Mouse (Mus musculus) mesoderm, embryonic 11.5 days (tissue): Measurements from ENCODE around the gene Klhl3.
A peak's percentile ranks its signal among the peaks of the same experiment; 100 is the strongest.

Experiments used
- DNase-seq: peaks from one replicate; pipeline ENCODE4 v3.0.0-alpha.2; 2012; ENCODE audit warnings: low read depth, low spot score

Gene Klhl3

DNA sequence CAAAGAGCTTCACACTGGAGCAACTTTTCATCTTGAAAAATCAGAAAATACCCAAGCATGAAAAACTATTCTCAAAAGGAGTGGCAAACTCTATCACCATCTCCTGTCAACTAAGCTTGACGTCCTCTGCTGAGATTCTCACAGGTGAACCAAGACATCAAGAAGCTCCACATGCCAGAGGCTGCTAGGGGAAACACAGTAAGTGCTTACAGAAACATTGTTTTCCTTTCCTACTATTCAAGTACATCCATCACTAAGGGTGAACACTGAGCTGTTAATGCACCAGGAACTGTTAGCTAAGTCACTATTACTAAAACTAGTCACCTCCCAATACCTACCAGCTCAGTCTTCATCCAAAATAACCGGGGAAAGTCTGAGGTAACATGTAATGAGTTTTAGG lies 11.6 kb upstream of the Klhl3 start:
- no peak for DNase-seq

DNA sequence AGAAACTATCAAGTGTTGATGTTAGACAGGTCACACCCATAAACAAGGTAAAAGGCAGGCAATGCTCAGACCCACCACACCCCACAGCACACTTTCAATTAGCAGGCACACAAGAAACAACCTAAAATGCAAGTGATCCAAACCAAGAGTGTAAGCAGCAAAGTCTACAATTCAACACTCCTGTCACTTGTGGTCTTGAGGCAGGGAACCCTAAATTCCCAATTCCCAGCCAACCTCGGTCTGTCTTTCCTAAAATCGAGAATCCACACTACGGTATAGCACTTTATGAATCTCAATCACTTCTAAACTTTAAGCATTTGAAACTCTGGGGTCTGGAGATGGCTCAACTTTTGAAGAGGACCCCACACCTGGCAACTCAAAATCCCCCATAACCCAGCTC lies 10.9 kb upstream of the Klhl3 start:
- no peak for DNase-seq

DNA sequence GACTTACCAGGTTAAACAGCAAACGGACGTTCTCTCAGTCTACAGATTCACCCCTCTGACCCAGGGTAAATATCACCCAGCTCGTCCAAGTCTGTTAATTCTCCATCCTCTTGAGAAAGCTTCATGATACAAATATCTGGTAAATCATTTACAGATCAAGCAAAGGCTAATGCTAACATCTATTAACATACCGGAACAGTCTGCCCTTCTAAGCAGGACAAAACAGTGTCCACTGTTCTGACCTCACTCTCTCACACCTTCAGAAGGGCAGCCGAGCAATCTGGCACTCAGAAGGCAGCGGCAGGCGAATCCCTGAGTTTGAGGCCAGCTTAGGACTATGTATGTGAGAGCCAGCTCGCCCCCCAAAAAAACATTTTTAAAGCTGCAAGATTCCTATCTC lies 10.0 kb upstream of the Klhl3 start:
- no peak for DNase-seq

DNA sequence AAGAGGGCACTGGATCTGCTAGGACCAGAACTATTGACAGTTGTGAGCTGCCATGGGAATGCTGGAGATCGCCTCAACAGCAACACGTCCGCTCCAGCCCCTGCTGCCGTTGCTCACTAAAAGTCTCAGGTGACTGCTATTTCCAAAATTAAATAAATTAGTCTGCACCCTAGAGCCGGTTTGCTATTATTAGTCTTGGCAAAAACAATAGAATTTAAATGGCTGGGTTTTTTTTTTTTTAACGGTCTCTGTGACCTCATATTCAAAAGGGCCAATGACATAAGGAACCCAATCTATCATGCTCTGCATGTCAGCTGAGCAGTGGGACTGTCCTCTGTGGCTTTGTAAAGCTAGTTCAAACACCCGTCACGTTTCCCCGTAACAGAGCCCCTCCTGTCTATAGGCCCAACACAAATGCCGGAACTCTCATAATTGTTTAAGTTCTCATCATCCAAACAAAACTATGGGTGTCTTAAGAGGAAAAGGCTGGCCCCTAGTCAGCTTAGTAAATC lies 9.4 kb upstream of the Klhl3 start:
- DNase-seq: no peak

DNA sequence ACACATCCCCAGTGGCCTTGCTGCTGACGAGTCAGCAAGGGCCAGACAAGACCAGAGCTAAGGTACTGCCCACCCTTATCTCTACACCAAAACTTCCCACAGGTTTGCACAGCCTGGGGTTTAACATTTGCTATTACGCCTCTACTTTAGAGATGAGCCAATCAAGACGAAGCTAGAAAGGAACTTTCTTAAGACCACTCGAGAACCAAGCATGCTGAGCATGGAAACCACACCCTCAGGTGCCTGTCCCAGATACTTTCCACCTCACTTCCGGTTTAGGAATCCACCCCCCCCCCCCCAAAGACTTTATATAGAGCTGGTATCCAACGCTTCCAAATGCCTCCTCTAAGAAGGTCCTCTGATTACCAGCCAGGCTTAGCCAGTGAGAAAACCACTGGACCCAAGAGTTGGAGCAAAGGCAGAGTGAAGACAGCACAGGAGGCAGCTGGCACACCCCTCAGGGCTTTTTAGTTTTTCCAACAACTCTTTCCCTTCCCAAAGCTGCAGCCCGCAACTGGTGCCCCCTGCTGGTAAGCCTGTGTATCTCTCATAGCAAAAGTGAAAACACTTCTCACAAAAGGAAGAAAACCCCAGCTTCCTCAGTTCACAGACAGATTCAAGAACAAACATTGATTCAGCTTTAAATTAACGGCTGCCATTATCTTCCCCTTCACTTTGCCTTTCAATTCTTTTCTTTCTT lies 4.1 kb upstream of the Klhl3 start:
- DNase-seq: peak; percentile 60

DNA sequence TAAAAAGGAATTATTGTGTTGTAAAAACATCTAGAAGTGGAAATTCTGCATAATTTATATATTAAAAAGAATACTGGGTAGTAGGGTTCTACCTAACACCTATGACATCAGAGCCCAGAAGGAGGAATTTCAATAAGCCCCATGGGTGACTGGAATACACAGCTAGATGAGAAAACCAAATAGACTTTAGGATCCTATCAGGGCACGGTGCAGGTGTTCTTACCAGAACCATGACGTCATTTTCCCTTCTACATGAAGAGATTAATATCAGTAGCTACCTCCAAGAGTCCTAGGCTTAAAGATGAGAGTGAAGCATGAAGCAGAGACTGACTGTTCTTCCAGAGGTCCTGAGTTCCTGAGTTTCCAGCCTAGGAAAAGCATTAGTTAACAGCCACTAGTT lies 3.4 kb upstream of the Klhl3 start:
- DNase-seq: no peak

DNA sequence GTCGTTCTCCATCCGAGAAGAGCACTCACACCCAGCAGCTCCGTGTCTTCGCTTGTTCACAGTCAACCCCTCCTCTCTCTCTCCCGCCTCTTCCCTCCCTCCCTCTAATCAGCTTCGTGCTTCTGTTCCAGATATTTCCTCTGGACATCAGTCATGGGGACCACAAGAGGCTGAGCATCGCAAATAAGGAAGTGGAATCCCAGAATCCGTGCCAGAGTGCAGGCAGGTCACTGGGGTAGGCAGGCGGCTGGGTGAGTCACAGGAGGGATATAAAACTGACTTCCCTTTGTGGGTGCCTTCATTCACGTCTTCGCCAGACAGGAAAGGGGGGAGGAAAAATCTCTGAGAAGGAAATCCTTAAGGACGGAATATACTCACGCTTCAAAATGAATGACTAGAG lies 1.8 kb upstream of the Klhl3 start:
- no peak for DNase-seq

DNA sequence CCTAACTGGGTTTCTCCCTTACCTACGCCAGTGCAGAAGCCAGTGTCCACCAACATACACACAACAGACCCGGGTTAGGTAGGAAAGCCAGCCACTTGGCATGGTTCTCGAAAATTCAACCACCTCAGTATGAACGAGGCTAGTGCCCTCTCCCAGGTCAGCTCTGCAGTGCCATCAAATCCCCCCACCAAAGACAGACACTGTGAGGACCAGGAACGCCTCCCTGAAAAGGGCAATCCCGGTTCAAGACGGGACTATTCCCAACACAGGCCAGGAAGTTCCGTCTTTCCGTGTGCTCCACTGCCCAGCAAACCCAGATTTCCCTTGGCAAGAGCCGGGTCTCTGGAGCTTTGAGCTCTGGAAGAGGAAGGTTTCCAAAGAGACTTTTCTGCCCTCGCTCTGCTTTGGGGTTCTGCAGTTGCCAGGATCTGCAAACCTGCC lies 771 bp downstream of the Klhl3 start:
- DNase-seq: no peak

DNA sequence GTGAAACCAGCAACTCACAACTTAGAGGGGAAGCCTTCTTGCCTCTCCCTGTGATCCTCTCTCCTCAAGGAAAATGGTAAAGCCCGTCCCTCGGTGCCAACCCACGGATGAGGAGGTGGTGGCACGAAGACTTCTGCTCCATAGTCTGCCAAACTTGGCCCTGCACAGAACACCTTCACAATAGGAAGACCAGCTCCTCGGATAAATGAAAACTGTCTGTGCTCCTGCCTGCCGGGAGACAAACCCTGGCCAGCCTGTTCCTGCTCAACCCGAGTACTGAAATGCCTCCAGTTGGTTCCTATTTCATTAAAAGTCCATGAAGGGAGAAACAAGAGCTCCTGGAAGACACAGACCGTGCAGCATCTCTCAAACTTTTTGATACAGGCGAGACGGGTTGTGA lies 1.2 kb downstream of the Klhl3 start:
- DNase-seq: no peak

DNA sequence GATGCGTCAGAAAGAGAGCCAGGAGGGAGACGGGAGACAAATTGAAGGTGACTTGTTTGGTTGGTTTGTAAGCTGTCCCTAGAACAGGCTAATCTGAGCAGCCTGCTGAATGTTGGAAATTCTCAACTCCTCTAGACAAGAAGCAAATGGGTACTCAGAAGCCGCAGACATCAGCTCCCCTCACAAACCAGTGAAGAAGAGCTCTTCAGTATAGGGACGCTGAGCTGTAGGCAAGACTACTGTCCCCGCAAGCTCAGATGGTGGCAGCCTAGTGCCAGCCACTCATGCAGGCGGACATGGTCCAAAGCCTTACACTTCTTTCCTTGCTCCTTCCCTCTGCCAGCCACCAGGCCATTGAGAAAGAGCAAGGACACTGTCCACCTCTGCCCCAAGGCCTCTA lies 2.1 kb downstream of the Klhl3 start:
- no peak for DNase-seq

DNA sequence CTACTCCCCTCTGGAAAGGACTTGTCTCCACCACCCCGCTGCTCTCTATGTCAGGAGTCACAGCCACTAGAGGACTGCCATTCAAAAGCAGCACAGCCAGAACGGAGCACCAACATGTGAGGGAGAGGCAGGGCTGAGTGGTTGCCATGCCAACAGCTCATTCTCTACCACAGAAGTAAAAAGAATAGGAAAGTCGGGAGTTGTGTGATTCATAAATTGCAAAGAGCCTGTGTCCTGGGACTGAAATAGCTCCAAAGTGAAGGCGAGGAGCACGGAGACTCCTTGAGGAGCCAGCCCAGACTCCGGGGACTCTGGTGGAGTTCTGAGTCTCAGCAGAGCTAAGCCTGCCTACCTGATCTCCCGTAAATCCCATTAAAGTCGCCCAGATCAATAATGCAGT lies 22.7 kb downstream of the Klhl3 start:
- DNase-seq: no peak

DNA sequence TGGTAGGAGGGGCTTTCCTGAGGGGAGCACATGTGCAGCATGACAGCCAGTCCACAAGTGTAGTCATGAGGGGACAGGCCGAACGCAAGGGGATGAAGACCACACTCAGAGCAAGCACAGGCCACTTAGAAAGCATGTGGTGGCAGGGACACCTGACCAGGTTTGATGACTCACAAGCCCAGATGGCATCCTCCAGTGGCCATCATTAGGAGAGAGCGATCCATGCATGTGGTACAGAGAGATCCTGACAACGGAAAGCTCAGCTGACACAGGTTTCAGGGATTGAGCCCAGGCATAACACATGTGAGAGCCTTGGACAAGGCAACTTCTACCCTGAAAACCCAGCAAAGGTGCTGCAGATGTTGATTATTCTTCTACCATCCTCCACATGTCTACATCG lies 29.0 kb downstream of the Klhl3 start:
- no peak for DNase-seq

DNA sequence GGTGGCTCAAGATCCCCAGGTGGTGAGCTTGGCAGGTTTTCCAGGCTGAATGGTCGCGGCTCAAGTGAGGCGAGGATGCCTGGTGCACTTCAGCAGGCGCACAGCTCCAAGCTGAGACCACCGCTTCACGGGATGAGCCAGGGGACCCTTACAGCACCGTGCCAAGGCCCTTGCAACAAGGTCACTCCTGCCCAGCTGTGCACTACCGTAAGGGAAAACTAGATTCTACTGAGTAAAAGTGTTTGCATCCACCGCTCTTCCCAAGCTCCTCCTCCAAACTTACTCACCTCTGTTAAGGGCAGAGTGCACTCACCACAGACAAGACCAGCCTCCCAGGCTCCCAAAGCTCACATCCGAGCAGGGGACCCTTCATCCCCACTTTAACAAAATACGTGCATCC lies 29.9 kb downstream of the Klhl3 start:
- DNase-seq: no peak

DNA sequence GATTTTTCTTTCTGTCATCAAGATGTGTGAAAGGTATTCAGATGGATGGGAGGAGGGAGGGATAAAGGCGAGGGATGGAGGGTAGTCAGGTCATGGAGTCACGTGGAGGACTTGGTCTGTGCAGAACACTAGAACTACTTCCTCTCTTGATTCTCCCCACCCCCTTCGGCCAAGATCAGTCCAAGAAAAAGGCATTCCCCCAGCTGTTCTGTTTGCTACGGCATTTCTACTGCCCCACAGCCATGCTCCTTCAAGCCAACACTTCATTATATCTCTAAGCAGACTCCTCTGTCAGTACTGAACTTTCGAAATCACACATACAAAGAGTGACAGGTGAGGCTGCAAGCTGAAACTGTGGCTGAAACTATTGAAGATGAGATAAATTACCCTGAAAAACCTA lies 30.3 kb downstream of the Klhl3 start:
- no peak for DNase-seq

DNA sequence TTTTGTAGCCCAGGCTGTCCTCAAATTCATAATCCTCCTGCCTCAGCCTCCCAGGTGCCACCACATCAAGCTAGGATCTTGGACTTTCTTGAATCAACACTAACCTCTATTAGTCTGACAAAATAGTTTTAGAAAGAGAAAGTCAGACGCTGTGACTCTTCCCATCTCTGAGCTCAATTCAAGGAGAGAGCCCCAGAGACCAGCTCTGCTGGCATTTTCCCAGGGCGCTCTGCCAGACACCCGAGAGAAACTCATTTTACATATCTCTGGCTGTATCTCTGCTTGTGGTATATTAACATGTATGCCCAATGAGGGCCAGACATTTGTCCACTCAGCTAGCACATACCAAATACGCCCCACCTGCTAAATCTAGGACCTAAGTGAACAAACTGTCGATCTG lies 35.0 kb downstream of the Klhl3 start:
- DNase-seq: no peak

DNA sequence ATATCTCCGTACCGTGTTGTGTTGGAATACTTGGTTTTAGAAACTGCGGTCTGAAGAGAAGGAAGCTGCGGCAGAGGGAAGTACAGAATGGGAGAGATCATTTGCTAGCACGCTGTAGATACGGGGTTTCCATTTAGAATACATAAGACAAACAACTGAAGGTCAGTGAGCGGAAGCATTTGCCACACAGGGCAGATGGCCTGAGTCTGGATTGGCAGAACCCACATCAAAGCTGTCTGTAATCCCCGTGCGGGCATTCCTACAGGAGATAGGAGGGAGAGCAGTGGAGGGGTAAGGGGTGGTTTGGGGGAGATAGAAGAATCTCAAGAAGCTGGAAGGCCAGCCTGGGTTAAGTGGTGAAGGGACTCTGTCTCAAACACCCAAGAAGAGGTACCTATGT lies 38.5 kb downstream of the Klhl3 start:
- DNase-seq: no peak

DNA sequence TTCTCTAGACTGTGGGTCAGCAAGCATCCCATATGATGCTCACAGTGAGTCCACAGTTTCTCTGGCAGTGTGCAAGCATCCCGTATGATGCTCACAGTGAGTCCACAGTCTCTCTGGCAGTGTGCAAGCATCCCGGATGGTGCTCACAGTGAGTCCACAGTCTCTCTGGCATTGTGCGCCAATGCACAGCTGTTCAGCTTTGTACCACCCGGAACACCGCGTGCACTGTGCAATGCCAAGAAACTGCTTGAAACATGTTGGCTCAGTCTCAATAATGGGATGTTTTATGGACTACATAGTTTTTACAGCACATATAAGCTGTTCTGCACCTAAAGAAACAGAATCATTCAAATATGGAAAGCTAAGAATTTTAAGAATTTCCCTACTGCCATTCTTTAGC lies 38.9 kb downstream of the Klhl3 start:
- no peak for DNase-seq

DNA sequence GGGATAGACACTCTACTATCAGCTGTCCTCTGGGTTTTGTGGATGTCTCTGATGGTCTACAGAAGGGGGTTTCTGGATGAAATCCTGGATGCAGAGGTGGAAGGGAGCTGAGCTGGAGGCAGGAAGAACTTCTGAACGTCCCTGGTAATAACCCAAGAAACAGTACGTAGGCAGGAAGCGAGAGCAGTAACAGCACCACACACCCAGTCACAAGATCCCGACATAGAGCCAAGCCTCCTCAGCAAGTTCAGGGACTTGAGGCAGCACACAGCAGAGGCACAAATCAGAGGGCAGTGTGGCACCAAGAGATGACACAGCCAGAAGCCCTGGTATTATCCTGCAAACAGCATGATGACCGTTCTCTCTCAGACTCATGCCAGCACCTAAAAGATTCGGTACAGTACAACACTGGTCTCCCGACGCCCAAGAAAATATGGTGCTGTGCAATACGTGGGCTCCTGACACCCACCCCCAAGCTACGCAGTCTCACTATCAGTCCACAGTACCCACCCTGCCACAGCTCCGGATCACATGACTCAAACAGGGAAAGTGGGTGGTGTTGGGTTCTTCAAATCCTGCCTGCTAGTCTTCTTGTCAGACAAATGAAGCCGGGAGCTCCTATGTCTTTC lies 40.0 kb downstream of the Klhl3 start:
- DNase-seq: no peak

DNA sequence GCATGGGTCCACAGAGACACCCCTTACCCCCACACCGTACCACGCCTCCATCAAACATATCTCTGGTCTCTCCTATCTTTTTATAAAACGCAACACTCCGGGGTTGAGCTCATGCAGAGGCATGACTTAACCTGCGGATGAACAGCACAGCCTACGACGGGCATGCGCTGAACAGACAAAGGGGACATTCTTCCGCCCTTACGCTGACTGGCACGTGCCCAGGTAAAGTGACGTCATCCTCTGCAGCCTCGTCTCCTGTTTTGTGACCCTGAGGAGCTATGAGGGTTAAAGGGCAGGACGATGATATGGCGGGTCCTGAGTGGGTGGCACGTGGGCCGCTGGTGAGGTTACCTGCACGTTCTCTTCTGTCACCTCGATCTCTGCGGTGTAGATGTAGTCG lies 42.2 kb downstream of the Klhl3 start:
- no peak for DNase-seq

DNA sequence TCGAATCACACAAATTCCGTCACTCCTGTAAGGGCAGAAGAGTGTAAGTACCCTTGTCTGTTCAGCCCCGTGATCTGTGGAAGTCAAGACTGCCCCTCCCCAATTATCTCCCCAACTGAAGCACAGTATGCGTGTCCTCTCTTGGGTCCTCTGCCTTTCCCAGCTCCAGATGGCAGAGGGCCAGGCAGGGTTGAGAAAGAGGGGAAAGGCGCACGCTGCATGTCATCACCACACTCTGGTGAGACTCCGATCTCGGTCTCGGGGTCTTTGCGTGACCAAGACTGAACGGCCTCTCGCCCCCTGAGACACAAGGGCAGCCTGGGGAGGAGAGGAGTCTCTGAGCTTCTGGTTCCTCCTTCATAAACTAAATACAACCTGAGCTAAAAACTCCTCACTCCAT lies 42.9 kb downstream of the Klhl3 start:
- no peak for DNase-seq

DNA sequence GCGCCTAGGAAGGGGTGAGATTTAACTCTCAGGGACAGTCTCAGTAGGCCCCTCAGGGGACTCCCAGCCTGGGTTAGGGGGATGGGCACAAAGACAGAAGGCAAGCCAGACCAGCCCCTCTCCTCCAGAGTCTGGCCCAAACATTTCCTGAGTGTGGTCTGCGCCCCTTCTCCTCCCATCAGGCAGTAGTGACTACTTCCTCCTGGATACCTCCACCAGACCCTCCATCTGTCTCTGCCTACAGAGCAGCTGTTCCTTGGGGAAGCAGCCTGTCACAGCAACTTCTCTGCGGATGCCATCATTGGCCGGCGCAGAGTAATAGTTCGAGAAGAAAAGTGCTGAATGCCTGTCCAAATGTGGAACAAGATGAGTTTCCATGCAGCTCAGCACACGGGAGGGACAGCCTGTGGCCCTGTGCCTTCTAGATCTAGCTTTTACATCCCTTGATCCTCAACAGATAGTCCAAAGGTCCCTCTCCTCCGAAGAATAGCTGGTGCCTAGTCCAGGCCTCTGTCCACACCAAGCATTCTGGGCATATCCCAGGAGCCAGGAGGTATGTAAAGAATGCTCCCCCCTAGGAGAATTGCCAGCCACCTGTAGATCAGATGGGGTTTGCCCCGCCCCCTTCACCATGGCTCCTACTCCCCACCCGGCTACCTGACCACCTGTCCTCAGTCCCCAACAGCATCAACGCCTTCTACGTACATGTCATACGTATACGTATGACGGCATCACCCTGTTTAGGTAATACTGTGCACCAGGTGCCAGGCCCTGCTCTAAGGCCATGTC lies 44.8 kb downstream of the Klhl3 start:
- DNase-seq: no peak

DNA sequence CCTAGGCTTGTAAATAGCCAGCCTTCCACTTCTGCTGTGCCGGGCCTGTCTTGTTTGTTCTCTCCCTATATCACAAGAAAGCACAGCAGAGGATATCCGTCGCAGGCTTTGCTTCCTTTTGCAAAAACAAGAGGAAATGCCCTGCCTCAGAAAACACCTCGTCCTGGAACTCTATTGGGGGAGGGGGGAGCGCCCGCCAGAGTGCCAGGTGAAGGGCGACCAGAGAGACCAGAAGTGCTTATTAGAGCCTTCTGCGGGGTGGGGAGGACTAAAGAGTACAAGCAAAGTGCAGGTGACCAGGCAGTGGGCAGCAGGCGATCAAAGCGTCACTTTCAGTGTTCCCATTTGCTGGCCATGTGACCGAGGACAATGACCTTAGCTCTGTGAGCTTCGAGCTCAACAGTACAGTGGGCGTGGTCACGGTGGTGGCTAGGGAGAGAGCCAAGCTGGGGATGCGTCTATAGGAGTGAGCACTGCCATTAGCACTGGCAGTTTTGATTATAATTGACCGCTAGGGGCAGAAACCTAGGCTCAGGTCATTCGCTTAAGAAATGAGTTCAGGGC lies 45.8 kb downstream of the Klhl3 start:
- DNase-seq: peak; percentile 68
